Mouse (Mus musculus) thymus, postnatal 14 days (tissue): ENCODE data around the gene Tmem253.

Experiments used
- DNase-seq: peaks from one replicate; pipeline ENCODE4 v3.0.0; 2021

The Tmem253 gene

GRCm38 (mm10) chr14:52015445-52016100 lies at the start of gene Tmem253:
Tmem253 (plus strand) TSS chr14:52015658.
- DNase-seq, result no peak

GRCm38 (mm10) chr14:51967400-51967799 lies 48.1 kb upstream of the Tmem253 start:
- no peak for DNase-seq

- DNase-seq, result no peak
These were observed 36.2 kb upstream of the Tmem253 start for GRCm38 (mm10) chr14:51979252-51979651.

GRCm38 (mm10) chr14:51983251-51983650 lies 32.2 kb upstream of the Tmem253 start:
- no peak for DNase-seq

- DNase-seq, result no peak
These were observed 31.6 kb upstream of the Tmem253 start for GRCm38 (mm10) chr14:51983855-51984246.

GRCm38 (mm10) chr14:51984247-51985231 lies 30.9 kb upstream of the Tmem253 start, which contains the start of gene Arhgef40:
Arhgef40 (plus strand) TSS chr14:51984719.
- DNase-seq, result peak; percentile 74

- peak; percentile 51 for DNase-seq
These were observed 29.9 kb upstream of the Tmem253 start for GRCm38 (mm10) chr14:51985301-51986152.

GRCm38 (mm10) chr14:51986153-51986505 lies 29.3 kb upstream of the Tmem253 start:
- no peak for DNase-seq

GRCm38 (mm10) chr14:51987177-51987576 lies 28.3 kb upstream of the Tmem253 start:
- DNase-seq, result no peak

GRCm38 (mm10) chr14:51988731-51989130 lies 26.7 kb upstream of the Tmem253 start:
- DNase-seq, result no peak

GRCm38 (mm10) chr14:51989461-51989970 lies 25.9 kb upstream of the Tmem253 start:
- no peak for DNase-seq

- no peak for DNase-seq
These were observed 21.0 kb upstream of the Tmem253 start for GRCm38 (mm10) chr14:51994453-51994852.

GRCm38 (mm10) chr14:51995219-51995871 lies 20.1 kb upstream of the Tmem253 start:
- DNase-seq, result no peak

GRCm38 (mm10) chr14:51996231-51996841 lies 19.1 kb upstream of the Tmem253 start:
- DNase-seq, result no peak

- no peak for DNase-seq
These were observed 18.6 kb upstream of the Tmem253 start for GRCm38 (mm10) chr14:51996866-51997265.

- DNase-seq, result no peak
These were observed 18.0 kb upstream of the Tmem253 start for GRCm38 (mm10) chr14:51997483-51997882.

GRCm38 (mm10) chr14:52003981-52004495 lies 11.4 kb upstream of the Tmem253 start:
- DNase-seq, result peak; percentile 56

- no peak for DNase-seq
These were observed 10.3 kb upstream of the Tmem253 start for GRCm38 (mm10) chr14:52005141-52005540.

- DNase-seq, result no peak
These were observed 9.8 kb upstream of the Tmem253 start for GRCm38 (mm10) chr14:52005616-52006015.

GRCm38 (mm10) chr14:52006241-52006640 lies 9.2 kb upstream of the Tmem253 start:
- peak; percentile 56 for DNase-seq

GRCm38 (mm10) chr14:52006771-52007170 lies 8.7 kb upstream of the Tmem253 start:
- no peak for DNase-seq
